Comparison of ENCODE assay signal across 8 mouse cellular contexts in the genomic region with DNA sequence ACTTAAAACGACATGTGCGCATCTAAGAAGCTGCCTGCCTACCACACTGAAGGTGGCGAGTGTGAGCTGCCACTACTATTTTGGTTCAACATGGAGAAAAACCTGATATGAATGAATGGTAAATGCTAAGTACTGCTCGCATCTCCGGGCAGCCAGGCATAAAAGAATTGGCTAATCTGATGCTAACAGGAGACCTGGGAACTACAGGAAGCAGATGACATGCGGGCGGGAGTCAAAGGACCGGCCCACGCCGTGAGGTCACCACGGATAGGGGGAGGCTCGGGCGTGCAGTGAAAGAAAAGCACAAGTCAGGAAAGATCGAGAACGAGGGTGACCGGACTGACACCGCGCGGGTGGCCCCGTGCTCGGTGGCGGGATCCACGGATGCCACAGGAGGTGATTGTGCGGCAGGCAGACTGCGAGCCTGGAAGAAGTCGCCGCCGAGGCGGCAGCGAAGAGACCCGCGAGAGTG. TPM values are rescaled to one million over a fixed set of nuclear protein-coding genes. Genes with fewer than 3 reads are reported as not detected.
DNase-seq lines count a peak whose midpoint lies in the region; ATAC-seq and TF ChIP-seq lines count a peak whose summit lies in the region.

No protein-coding gene starts in this region.

- no peaks in the 10 kb centered on the region for H3K79me3 ChIP-seq in C2C12 (ENCODE audit: low read depth)

- no peaks in the 10 kb centered on the region for H3K27me3 ChIP-seq in C2C12 (ENCODE audit: control insufficient read depth, insufficient read depth, insufficient read length)
- peaks cover 19% of the 10 kb centered on the region for H3K27me3 ChIP-seq in embryonic facial prominence, embryonic 13.5 days
- no peaks in the 10 kb centered on the region for H3K27me3 ChIP-seq in liver, adult 2 months (ENCODE audit: control insufficient read depth, insufficient read depth, low read length)
- H3K27me3 ChIP-seq in midbrain, postnatal 0 days (ENCODE audit: insufficient read depth, low read length): no peaks in the 10 kb centered on the region

- peak overlapping the region; percentile 83 for H3K9ac ChIP-seq in embryonic facial prominence, embryonic 13.5 days
- H3K9ac ChIP-seq in liver, adult 2 months (ENCODE audit: low read depth, low read length): peak overlapping the region; percentile 83
- H3K9ac ChIP-seq in midbrain, postnatal 0 days (replicated peaks; ENCODE audit: low read length, poor library complexity, severe bottlenecking): peak overlapping the region; percentile 34

- no peak for TF ChIP-seq CTCF in C2C12 (IDR thresholded peaks at IDR 0.05; ENCODE audit: control insufficient read depth, insufficient read depth, insufficient read length)
- no peak for TF ChIP-seq CTCF in liver, adult 2 months (IDR thresholded peaks at IDR 0.05; ENCODE audit: low read depth, low read length)
- peak; percentile 61 for TF ChIP-seq CTCF in midbrain, postnatal 0 days (IDR thresholded peaks at IDR 0.05)

- no peak for TF ChIP-seq POLR2A in liver, adult 2 months (IDR thresholded peaks at IDR 0.05; ENCODE audit: extremely low read depth, insufficient read depth, low read length)

- H3K4me1 ChIP-seq in embryonic facial prominence, embryonic 13.5 days: peaks cover 17% of the 10 kb centered on the region; the same call in 1 of the 2 replicates
- peaks cover 3% of the 10 kb centered on the region; the same call in 1 of the 2 replicates for H3K4me1 ChIP-seq in liver, adult 2 months (ENCODE audit: control insufficient read depth, insufficient read depth, low read length)
- no peaks in the 10 kb centered on the region; the same call in 1 of the 2 replicates for H3K4me1 ChIP-seq in midbrain, postnatal 0 days (ENCODE audit: insufficient read depth, low read length)

- H3K4me2 ChIP-seq in embryonic facial prominence, embryonic 13.5 days: peak overlapping the region; percentile 97
- H3K4me2 ChIP-seq in midbrain, postnatal 0 days (ENCODE audit: low read depth, low read length, poor library complexity, severe bottlenecking): peak overlapping the region; percentile 95

- peaks cover 7% of the 10 kb centered on the region for H3K36me3 ChIP-seq in C2C12 (ENCODE audit: control insufficient read depth, insufficient read depth)
- no peaks in the 10 kb centered on the region for H3K36me3 ChIP-seq in embryonic facial prominence, embryonic 13.5 days
- H3K36me3 ChIP-seq in liver, adult 2 months (ENCODE audit: control insufficient read depth, insufficient read depth, low read length): peaks cover under 1% of the 10 kb centered on the region; the same call in 1 of the 2 replicates
- H3K36me3 ChIP-seq in midbrain, postnatal 0 days (ENCODE audit: insufficient read depth, low read length): no peaks in the 10 kb centered on the region

- under 1% methylated on average over 32 of the region's 32 CpGs for WGBS in embryonic facial prominence, embryonic 13.5 days
- WGBS in liver, adult 2 months: 1% methylated on average over 32 of the region's 32 CpGs
- 1% methylated on average over 32 of the region's 32 CpGs for whole genome bisulfite sequencing in midbrain, postnatal 0 days

- H3ac ChIP-seq in C2C12 (ENCODE audit: control insufficient read depth, insufficient read length, low read depth): peak overlapping the region; percentile 93

- H3K4me3 ChIP-seq in C2C12 (ENCODE audit: insufficient read depth, poor library complexity, severe bottlenecking): peak overlapping the region; percentile 97
- H3K4me3 ChIP-seq in embryonic facial prominence, embryonic 13.5 days: peak overlapping the region; percentile 88
- H3K4me3 ChIP-seq in liver, adult 2 months (ENCODE audit: insufficient read depth, low read depth, low read length): peak overlapping the region; percentile 78
- H3K4me3 ChIP-seq in midbrain, postnatal 0 days (ENCODE audit: low read depth, low read length): peak overlapping the region; percentile 58

- peaks cover 17% of the 10 kb centered on the region for H3K79me2 ChIP-seq in C2C12 (ENCODE audit: control insufficient read depth, insufficient read depth)
- H3K79me2 ChIP-seq in liver, adult 2 months (ENCODE audit: control insufficient read depth, insufficient read depth, low read length): no peaks in the 10 kb centered on the region

- ATAC-seq in embryonic facial prominence, embryonic 13.5 days (ENCODE audit: insufficient number of reproducible peaks, insufficient read depth, low FRiP score, low TSS enrichment, low read depth): no peak
- peak; percentile 73 for ATAC-seq in midbrain, postnatal 0 days (ENCODE audit: low FRiP score)

- no peaks in the 10 kb centered on the region for H3K9me3 ChIP-seq in embryonic facial prominence, embryonic 13.5 days
- H3K9me3 ChIP-seq in midbrain, postnatal 0 days (ENCODE audit: low read length): no peaks in the 10 kb centered on the region

- DNase-seq in adrenal gland, postnatal 36 days: peak; percentile 74 to 79
- peak; percentile 42 to 51 for DNase-seq in heart, adult 9 months (ENCODE audit: low spot score in 2 of 2)
- peak; percentile 51 to 53 for DNase-seq in kidney, adult 8-10 months
- DNase-seq in liver, adult 2 months (ENCODE audit: extremely low read depth, low read depth, low spot score): peak; percentile 53
- DNase-seq in midbrain, postnatal 0 days (ENCODE audit: low spot score): peak; percentile 28
- DNase-seq in spleen, postnatal 4 days (ENCODE audit: low spot score in 2 of 2): peak; percentile 52 to 73

- 0 out of 2 replicates have a peak overlapping the region, but pooled peaks have one; percentile 33 for H3K27ac ChIP-seq in embryonic facial prominence, embryonic 13.5 days
- peak overlapping the region; percentile 23; the same call in 1 of the 2 replicates for H3K27ac ChIP-seq in liver, adult 2 months (replicated peaks; ENCODE audit: insufficient read depth, low read depth, low read length)
- no peak overlapping the region for H3K27ac ChIP-seq in midbrain, postnatal 0 days (ENCODE audit: low read depth, low read length)

TF ChIP-seq in C2C12, 6 proteins besides CTCF, POLR2A, EP300 and RAD21:
- no peak for TF ChIP-seq MAX (IDR thresholded peaks at IDR 0.05)
- no peak for TF ChIP-seq MYOD1 (IDR thresholded peaks at IDR 0.05; ENCODE audit: control insufficient read depth, insufficient read length, low read depth)
- no peak for TF ChIP-seq CEBPB (IDR thresholded peaks at IDR 0.05; ENCODE audit: low read depth)
- no peak for TF ChIP-seq FOSL1 (IDR thresholded peaks at IDR 0.05; ENCODE audit: insufficient read depth, low read length, poor library complexity, severe bottlenecking)
- no peak for TF ChIP-seq MYOG (IDR thresholded peaks at IDR 0.05; ENCODE audit: control insufficient read depth, extremely low read depth, insufficient read length)
- no peak for TF ChIP-seq USF1 (IDR thresholded peaks at IDR 0.05; ENCODE audit: low read depth)

RNA-seq across cellular contexts. Expression of a gene that starts 0.6 kb away (rescaled TPM):
- 12.6 TPM for polyA plus RNA-seq in C2C12 (2012; fragmentation: generic; extraction: Trizol)
- total RNA-seq in adrenal gland, postnatal 36 days (2021): 10 to 100 TPM; 10.3 to 11.4 TPM
- polyA plus RNA-seq in embryonic facial prominence, embryonic 13.5 days (2015; fragmentation: Nextera tagmentation; extraction: Ambion mirVana): 13.7 and 15.6 TPM in 2 replicates
- 4.0 and 4.3 TPM in 2 replicates for total RNA-seq in liver, adult 2 months (2014; rRNA removed)
- polyA plus RNA-seq in liver, adult 2 months (2012; rRNA removed): 3.2 and 4.2 TPM in 2 replicates
- 4.3 and 5.6 TPM in 2 replicates for total RNA-seq in midbrain, postnatal 0 days (2014; rRNA removed)
- polyA plus RNA-seq in midbrain, postnatal 0 days (2015; fragmentation: Nextera tagmentation; extraction: Ambion mirVana): 3.7 and 5.6 TPM in 2 replicates

RNA-seq across cellular contexts. Expression of a gene that starts 34.1 kb away (rescaled TPM):
- 3.5 TPM for polyA plus RNA-seq in C2C12 (2012; fragmentation: generic; extraction: Trizol)
- under 1 TPM; 0.69 to 0.83 TPM for total RNA-seq in adrenal gland, postnatal 36 days (2021)
- 33.2 and 39.5 TPM in 2 replicates for polyA plus RNA-seq in embryonic facial prominence, embryonic 13.5 days (2015; fragmentation: Nextera tagmentation; extraction: Ambion mirVana)
- under 0.01 and 0.07 TPM in 2 replicates for total RNA-seq in liver, adult 2 months (2014; rRNA removed)
- not detected in 2 replicates for polyA plus RNA-seq in liver, adult 2 months (2012; rRNA removed)
- total RNA-seq in midbrain, postnatal 0 days (2014; rRNA removed): 3.1 and 3.2 TPM in 2 replicates
- polyA plus RNA-seq in midbrain, postnatal 0 days (2015; fragmentation: Nextera tagmentation; extraction: Ambion mirVana): 1.8 and 2.0 TPM in 2 replicates
